Mouse (Mus musculus) mature B cell (primary cell): Measurements from ENCODE around the gene Epas1.

Experiments
- in situ Hi-C: fragments of 300-500 bp; cut with MboI; formaldehyde crosslinking; loops from 2 replicates; pipeline ENCODE4 v1.14.3; 2019

The Epas1 gene

DNA sequence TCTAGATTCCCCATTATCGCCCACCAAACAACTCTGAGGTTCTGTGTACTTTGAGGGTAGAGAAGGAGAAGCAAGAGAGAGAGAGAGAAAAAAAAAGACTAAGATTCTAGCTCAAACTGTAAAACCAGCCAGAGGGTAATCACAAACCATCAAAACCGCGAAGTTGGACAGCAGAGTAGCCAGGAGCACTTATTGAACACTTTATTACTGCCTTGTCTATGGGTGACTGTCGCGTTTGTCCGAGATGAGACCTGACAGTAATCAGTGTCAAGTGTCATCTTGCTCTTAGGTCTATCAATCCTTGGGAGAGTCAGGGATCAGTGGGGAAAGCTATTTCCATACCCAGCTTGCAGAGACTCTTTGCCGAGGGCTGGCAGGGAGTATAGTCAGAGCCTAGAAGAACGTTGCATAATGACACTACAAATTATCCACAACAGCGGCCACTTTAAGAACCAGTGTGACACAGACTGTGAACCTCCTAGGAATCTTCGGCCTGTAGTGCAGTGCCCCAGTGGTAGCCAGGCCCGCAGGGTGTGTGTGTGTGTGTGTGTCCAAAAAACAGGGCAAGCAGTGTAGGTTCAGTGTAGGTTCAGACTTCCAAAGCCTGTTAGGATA lies 2.2 kb downstream of the Epas1 start:
- in situ Hi-C loops = no loop called here

DNA sequence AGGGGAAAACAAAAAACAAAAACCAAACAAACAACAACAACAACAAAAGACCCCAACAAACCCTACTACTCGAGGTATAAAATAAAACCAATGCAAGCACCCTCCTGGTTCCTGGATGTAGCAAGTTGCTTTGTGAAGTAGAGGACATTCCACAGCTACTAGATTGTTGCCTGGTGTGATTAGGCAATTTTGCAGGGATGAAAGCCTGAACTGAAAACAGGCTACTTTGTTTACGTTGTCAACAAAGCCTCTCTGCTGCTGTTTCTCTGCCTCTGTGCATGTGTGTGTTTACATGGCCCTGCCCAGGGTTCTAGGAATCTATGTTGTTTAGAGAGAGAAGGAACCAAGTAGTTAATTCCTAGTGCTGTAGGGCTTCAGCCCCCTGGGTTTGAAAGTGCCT lies 4.1 kb downstream of the Epas1 start:
- in situ Hi-C loops = no loop called here

DNA sequence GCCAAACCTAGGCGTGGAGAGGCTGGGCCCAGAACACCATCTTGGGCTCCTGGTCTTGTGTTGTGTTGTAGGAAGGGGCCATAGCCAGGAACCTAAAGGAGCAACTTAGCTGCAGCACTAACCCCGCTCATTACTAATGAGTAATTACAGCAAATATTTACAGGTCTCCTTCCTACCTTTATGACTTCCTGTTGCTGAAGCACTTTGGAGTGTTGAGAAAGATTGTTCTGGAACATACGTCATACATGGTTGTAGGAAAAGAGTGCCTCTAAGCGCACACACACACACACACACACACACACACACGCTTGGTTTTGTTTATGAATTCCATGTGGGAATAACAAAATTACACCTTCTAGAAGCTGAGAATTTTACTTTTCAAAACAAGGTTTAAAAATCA lies 8.4 kb downstream of the Epas1 start:
- in situ Hi-C loops = no loop called here

DNA sequence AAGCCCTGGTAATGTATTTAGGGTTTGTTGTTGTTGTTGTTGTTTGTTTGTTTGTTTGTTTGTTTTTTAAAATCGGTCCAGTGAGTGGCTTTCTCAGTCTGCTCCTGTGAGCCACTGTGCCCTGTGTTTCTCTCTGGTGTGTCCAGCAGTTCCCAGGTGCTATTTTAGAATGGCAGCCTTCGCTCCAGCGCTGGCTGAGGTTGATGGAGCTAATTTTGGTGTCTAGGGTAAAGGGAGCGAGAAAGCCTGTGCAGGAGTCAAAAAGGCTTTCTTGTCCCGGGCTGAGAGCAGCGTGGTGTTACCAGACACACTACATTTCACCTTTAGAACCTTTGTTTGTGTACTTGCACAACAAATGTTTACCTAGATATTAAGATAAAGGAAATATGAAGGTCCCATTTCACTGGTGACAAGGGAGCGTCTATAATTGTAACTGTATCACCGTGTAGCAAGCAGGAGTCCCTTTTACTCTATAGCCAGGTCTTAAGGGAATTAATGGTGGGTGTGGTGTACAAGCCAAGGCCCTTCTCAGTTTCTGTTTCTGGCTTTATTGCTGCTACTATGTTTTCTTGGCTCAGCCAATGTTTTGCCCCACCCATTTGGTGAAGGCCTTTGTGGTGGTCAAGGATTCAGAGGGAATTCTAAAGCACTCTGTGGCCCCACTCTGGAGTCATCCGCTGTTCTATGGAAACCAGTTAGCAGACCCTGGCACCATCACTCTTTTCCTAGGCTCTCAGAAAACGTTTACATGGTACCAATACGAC lies 9.2 kb downstream of the Epas1 start:
- in situ Hi-C loops = no loop called here

DNA sequence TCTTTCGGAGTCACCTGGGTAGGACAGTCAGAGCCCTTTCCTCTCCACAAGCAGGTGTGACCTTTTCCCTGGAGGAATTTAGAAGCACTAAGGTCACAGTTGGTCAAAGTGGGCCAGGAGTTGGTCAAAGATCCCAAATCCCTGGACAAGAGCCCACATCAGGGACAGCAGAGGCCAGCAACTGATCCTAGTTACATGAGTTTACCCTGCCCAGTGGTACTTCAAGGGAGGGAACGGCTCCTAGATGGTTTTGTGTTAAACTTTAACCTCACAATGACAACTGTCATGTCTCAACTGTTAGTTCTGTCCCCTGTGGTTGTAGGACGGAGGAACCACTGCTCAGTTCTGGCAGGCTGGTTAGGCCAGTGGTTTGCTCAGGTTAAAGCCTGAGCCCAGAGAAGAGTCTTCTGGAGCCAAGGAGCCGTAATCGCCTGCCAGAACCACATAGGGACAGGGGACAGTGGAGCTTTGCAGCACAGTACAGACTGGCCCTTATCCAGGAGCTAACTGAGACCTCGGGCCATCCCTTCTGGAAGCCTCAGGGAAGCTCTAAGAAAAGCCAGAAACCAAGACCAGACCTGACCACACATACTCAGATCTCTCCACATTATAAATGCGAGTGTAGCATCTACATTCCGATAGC lies 12.4 kb downstream of the Epas1 start:
- in situ Hi-C loops = no loop called here

DNA sequence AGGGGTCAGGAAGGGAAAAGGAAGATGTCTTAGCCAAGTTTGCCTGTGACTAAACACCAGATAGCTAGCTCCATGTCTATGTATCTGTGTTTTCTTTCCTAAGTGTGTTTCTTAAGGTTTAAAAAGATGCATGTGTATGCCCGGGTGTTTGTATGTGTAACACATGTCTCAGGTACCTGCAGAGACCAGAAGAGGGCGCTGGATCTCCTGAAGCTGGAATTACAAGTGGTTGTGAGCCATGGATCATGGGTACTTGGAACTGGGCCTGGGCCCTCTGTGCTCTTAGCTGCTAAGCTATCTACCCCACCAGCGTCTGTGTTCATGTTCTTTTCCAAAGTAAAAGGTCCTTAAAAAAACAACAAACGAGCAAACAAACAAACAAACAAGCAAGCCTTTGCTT lies 12.9 kb downstream of the Epas1 start:
- in situ Hi-C loops = no loop called here

DNA sequence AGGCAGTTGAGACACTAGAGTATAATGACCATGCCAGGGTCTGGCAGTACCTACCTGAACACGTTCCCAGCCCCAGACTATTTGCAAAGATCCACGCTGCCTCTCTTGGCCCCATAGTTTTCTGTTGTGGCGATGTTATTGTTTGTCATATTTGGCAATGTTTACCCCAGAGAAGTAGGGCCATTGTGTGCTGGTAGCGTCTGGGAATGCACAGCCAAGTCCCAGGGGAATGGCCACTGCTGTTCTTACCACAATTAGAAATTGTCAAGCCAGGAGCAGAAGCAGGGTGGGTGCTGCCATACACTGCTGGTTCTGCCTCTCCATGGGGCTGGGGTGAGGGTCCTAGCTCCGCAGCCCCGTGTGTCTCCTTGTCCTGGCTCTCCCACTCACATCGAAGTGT lies 15.1 kb downstream of the Epas1 start:
- in situ Hi-C loops = no loop called here

DNA sequence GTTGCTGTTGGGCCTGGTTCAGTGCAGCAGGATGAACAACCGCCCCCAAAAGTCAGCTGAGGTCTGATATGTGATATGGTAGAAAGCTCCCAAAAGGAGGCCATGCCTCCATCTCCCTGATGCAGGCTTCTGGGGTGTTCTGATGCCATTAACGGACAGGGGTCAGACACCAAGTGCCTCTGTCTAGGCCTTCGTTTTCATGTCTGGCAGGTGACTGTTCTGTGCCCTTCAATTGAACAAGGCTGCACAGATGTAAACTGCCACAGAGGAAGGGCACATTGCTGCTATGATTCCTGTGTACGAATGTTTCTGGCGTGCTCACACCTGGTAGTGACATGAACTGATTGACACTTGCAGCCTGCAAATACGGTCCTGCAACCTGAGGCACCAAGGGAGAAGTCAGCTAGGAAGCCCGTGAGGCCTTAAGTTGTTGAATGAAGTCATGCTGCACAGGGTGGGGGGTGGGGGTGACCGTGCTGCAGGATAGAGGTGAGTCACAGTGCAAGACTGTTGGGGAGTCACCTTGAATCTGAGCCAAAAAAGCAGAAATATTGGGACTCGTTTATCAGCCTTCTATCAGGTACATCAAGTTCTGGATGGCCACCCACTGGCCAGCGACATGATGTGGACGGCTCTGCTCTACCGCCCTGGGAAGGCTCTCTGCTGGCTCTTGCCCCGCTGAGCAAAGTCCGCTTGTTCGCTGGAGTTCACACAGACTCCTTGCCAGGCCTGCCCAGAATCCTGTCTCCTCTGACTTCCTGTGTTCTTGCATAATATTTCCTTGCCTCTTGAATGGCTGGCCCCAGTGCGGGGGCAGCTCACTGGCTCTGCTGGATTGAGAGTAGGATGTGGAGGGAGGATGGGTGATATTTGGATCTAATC lies 16.1 kb downstream of the Epas1 start:
- in situ Hi-C loops = no loop called here

DNA sequence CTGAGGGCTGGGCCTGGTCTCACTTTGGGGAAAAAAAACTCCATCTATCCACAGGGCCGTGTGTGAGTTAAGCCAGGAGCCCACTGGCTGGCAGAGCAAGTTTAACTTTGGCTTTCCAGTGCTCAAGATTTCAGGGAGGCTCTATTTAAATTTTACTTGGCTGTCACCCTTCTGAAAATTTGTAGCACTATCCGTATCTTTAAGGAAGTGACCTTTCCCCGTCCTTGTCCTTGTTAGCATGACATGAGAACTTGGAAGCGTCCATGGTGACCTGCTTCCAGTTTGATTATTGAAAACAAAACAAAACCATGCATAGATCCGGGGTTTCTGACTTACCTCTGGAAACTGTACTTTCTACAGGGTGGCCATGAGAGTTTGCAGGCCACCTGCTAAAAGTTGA lies 17.3 kb downstream of the Epas1 start:
- in situ Hi-C loops = no loop called here

DNA sequence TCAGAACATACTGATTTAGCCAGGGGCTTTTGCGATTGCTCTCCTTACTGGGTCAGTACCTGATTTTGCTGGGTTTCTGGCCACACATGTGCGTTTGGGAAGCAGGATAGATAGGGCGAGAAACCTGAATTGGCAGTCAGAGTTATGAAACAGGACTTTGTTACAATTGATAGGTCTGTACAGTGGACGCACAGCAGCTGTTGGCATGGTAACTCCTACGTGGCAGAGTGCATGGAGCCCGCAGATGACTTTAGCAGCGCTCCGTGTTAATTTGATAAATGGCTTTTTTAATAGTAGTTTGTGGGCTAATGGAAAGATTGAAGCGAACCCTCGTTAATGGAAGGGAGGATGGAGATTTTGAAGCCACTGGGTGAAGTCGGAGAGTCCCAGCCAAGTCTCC lies 18.5 kb downstream of the Epas1 start:
- in situ Hi-C loops = no loop called here

DNA sequence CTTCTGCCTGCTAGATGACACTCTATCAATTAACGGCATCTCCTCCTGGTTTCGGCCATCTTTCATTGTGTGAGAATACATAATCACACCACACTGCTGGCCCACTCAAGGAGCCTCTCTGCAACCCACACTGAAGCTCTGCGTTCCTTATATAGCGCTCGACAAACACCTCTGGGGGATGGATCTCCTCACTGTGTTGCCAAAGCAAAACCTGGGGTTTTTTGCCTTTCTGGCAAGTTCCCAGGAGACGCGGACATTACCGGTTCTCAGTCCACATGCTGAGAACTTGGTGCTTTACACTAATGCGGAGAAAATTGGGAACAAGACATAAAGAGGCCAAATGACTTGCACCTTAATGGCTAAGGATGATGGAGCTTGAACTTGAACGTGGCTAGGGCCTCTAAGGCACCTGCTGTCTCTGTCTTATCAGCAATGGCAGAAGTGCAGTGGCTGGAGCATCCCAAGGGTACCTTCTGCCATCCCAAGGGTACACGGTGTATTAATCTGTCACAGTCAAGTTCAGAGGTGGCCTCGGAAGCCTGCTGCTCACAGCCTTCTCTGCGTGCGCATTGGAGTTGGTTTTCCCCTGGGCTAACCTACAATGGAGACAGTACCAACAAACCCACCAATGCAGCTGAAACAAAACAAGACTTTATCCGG lies 19.6 kb downstream of the Epas1 start:
- in situ Hi-C loops = no loop called here

DNA sequence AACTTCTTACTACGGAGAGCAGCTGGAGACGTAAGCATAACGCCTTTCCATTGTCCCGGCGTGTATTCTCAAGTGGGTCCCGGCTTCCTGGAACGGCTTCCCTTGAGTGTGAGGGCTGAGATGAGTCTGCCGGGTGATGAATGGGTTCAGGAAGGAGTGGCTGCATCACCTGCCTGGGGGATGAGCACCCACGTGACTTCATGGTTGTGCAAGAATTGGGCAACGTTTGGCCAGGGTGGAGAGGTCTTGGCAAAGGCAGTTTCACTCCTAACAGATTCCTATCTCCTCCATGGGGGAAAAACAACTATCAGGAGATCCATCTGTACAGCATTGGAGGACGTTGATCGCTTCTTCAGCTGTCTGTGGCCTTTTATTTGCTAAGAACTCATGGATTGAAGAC lies 23.0 kb downstream of the Epas1 start:
- in situ Hi-C loops = no loop called here

DNA sequence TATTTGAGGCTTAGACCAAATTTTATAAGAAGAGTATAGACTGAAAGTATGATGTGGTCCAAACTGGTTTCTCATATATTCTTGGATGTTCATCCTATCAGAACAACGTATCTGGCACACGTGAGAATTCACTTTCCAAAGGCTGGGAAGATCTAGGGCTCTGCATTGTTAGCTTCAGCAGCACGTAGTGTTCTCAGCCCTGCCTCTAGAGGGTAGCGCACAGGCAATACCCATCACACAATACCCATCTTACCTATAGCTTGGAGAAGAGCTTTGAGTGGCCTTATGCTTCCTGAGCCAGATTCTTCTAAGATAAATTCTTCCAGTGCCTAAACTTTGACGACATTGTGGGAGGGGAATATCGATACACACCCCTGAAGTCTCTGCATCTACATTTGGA lies 24.6 kb downstream of the Epas1 start:
- in situ Hi-C loops = no loop called here

DNA sequence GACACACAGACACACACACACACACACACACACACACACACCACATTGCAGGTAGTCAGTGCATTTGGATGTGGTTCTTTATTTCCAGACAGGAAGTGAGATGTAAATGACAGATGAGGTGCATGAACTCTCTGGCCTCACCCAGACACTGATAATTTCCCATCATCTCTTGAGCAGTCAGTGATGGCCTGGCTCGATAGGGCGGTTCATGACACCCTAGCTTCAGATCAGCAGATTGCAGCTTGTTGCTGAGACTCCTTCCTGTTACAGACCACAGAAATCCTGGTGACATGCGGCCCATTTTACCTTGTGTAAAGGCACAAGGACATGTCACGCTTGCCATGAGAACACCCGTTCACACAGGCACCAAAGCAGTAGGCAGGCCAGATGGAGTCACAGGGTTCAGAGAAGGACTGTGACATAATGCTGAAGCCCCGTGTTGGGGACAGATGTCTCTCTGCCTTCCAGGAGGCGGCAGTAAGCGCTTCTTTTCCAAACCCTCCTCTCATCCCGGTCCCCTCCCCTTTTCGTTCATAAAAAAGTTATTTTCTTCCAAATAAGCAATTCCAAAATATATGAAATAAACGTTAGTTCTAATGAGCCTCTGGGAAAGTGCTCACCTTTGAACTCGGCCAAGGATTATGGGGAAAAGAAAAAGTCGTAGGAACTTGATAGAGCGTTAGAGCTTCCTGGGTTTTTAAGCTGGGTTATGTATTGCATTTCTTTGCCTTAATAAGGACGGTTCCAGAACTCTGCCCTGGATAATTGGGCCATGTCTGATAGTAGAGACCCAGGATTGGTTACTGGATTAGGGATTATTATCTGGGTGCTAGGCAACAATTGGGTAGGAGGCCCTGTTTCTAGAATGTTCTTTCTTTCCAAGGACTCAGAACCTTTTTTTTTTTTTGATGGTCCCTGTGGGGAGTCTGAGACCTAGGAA lies 26.0 kb downstream of the Epas1 start:
- in situ Hi-C loops = no loop called here

DNA sequence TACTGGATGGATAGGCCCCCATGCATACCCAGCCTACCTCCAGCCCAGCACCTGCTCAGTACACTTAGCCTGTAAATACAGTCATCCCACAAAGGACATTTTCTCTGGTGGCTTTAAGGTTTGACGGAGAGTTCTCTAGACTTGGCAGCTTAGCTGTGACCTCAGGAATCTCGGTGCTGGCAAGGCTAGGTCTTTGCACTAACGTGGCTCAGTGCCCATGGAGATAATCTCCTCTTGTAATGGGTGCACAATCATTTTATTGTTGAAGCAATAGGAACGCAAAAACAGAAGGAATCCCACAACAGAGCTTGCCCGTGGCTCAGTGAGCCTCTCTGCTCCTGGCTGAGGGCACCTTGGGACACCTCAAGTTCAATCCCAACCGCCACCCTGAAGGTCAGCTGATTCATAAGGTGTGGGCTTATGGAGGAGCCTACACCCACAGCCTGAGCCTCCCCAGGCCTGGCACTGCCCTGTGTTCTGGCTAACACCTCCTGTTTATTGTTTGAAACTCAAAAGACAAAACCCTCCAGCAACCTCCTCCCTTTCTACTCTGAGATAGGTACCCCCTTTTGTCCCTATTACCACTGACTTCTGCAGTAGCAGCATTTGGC lies 27.3 kb downstream of the Epas1 start:
- in situ Hi-C loops = no loop called here

DNA sequence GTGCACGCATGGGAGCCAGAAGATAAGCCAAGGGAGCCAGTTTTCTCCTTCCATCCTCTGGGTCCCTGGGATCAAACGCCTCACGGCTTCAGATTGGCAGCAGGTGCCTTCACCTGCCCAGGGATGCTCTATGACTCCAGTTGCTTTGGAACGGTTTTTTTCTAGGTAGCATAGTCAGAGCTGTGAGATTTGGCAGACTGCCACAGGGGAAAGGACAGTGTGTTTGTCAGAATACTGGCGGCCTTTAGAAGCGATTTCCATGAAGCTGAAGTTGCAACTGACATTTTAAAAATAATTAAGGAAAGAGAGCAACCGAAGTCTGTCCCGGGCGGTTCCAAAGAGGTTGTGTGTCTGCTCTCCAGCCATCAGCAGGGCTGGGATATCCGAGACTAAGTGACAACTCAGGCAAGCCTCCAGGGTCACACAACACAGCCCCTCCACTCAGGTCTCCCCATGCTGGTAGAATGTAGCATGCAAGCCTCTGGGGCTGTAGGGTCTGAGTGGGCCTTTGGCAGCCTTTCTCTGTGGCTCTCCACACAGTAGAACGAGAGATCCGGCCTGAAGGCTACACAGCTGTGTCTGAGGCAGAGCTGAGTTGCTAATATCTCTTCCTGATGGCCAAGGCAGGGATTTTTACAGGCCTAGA lies 28.4 kb downstream of the Epas1 start:
- in situ Hi-C loops = no loop called here

DNA sequence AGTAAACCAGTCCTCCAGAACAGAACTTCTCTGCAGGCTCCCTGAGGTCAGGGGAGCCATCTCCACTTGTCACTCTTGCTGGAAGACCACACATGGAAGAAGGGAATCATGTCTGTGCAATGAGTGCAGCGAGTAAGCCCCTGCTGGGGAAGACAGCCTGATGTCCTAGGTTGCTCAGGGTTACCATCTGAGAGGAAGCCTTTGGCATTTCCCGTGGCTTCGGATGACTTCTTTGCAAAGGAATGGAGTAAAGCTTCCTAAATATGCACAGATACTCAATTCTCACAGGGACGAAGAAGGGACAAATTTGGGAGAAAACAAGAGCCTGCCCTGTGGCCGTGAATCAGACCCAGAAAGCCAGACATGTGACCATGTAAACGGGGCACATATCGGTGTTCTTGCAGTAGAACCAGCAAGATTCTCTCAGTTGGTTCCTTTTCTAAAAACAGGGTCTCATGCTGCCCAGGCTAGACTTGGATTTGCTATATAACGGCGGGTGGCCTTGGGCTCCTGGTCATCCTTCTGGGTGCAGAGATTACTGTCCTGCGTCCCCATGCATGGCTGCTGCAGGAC lies 31.0 kb downstream of the Epas1 start:
- in situ Hi-C loops = no loop called here

DNA sequence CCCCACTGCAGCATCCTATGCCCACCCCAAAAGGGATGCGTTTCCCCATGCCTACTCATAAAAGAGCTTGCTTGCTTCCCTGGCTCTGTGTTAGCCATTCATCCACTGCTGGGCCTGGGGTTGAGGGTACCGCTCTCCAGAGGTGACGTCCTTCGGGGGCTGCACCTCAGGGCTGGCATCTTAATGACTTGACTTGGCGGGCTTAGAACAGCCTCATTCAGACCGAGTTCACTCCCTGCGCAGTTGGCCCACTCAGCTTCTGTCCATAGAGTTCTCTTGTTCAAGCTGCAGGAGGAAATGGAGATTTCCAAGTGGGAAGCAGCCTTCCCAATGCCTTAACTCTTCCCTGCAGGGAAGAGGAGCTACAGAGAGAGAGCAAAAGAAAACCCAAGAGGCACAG lies 32.1 kb downstream of the Epas1 start:
- in situ Hi-C loops = no loop called here

DNA sequence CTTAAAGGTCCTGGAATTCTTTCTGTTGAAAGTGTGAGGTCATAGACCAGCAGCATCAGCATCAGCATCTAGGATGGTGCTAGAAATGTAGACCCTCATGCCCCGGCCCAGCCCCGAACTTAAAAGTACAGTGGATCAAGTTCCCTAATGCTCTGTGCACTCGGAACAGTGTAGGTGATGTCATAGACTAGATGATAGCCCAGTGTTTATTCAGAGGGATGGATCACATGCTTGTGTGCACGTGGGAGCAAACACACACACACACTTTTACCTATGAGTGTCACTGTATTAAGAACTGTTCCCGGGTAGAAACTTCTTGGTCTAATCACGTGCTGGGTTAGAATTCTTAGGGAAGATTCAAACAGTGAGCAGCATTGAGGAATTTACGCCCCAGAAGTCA lies 33.0 kb downstream of the Epas1 start:
- in situ Hi-C loops = no loop called here
